Mouse (Mus musculus): ENCODE data around the gene Gm20716. TPM values are rescaled to one million over a fixed set of nuclear protein-coding genes. Genes with fewer than 3 reads are reported as not detected.

The Gm20716 gene
- total and polyA plus RNA-seq, 3 experiments: 24.4 to 29.4 TPM; not detected in 1

- TF ChIP-seq MEF2A (IDR thresholded peaks at IDR 0.05; ENCODE audit: extremely low read depth, insufficient replicate concordance, low read depth, low read length, poor library complexity, severe bottlenecking): no peak
- no peak; the same call in 1 of the 2 replicates for TF ChIP-seq BHLHE40 (IDR thresholded peaks at IDR 0.05; ENCODE audit: borderline replicate concordance, low read depth, low read length)
- TF ChIP-seq ZMIZ1 (IDR thresholded peaks at IDR 0.05; ENCODE audit: low read depth, low read length): peak; percentile 88; the same call in 1 of the 2 replicates
These were observed at the start of gene Gm20716, which contains the start of the genes Dpm1 and Mocs3 (continued) for GRCm38 (mm10) chr2:168230026-168230728.

GRCm38 (mm10) chr2:168274374-168274935 lies 44.3 kb upstream of the Gm20716 start:
- TF ChIP-seq ETS1 (IDR thresholded peaks at IDR 0.05; ENCODE audit: low read depth, low read length) (no peak), RCOR1 (IDR thresholded peaks at IDR 0.05; ENCODE audit: low read depth, low read length) (no peak), MAX (IDR thresholded peaks at IDR 0.05; ENCODE audit: low read length) (no peak), CTCF (IDR thresholded peaks at IDR 0.05 in 2 of 3, conservative IDR thresholded peaks at IDR 0.05 in 1 of 3; ENCODE audit: control insufficient read depth in 1 of 3, insufficient read depth in 1 of 3, low read depth in 2 of 3, low read length in 3 of 3, poor library complexity in 1 of 3, severe bottlenecking in 1 of 3) (peak; percentile 20 to 58 (median 47); a peak in 5 of 6 replicates), NRF1 (IDR thresholded peaks at IDR 0.05; ENCODE audit: insufficient read depth, low read depth, low read length, poor library complexity, severe bottlenecking) (no peak)
- Histone ChIP-seq H3K27me3 (ENCODE audit: control insufficient read depth in 1 of 2, insufficient read depth in 2 of 2, low read length in 2 of 2) (no peaks in the 10 kb centered on the region), H3K4me1 (ENCODE audit: control insufficient read depth in 1 of 2, insufficient read depth in 2 of 2, low read length in 2 of 2) (no peaks in the 10 kb centered on the region), H3K4me3 (ENCODE audit: control insufficient read depth in 1 of 2, insufficient read depth in 1 of 2, low read depth in 2 of 2, low read length in 2 of 2) (no peak overlapping the region), H3K9me3 (replicated peaks; ENCODE audit: insufficient read depth, low read length) (no peaks in the 10 kb centered on the region), H3K79me2 (ENCODE audit: control insufficient read depth, insufficient read depth, low read length, poor library complexity) (no peaks in the 10 kb centered on the region), H3K27ac (ENCODE audit: control insufficient read depth, low read depth, low read length) (no peak overlapping the region), H3K9ac (ENCODE audit: control insufficient read depth, low read depth, low read length, poor library complexity, severe bottlenecking) (no peak overlapping the region), H3K36me3 (ENCODE audit: control insufficient read depth in 1 of 2, insufficient read depth in 2 of 2, low read length in 2 of 2) (no peaks in the 10 kb centered on the region)
- DNase-seq (ENCODE audit: low read depth, low spot score): no peak

GRCm38 (mm10) chr2:168273387-168273786 lies 43.2 kb upstream of the Gm20716 start:
- TF ChIP-seq ZKSCAN1 (IDR thresholded peaks at IDR 0.05; ENCODE audit: low read depth, low read length): no peak
- no peak for TF ChIP-seq USF2 (IDR thresholded peaks at IDR 0.05; ENCODE audit: borderline replicate concordance in 1 of 2, insufficient read depth in 1 of 2, low read depth in 1 of 2, low read length in 2 of 2)
- no peak for TF ChIP-seq SIN3A (IDR thresholded peaks at IDR 0.05; ENCODE audit: low read length)
- TF ChIP-seq ZC3H11A (IDR thresholded peaks at IDR 0.05; ENCODE audit: low read depth, low read length): no peak
- no peak for TF ChIP-seq MYC (IDR thresholded peaks at IDR 0.05; ENCODE audit: low read depth, low read length)
- no peak for TF ChIP-seq MAX (IDR thresholded peaks at IDR 0.05; ENCODE audit: low read length)
- TF ChIP-seq USF1 (IDR thresholded peaks at IDR 0.05; ENCODE audit: low read depth, low read length): no peak
- no peak for TF ChIP-seq CHD2 (IDR thresholded peaks at IDR 0.05; ENCODE audit: low read length)
- TF ChIP-seq SMC3 (IDR thresholded peaks at IDR 0.05; ENCODE audit: low read depth, low read length): no peak
- no peak for TF ChIP-seq MEF2A (IDR thresholded peaks at IDR 0.05; ENCODE audit: extremely low read depth, insufficient replicate concordance, low read depth, low read length, poor library complexity, severe bottlenecking)
- no peak for TF ChIP-seq ETS1 (IDR thresholded peaks at IDR 0.05; ENCODE audit: low read depth, low read length)
- TF ChIP-seq TBP (IDR thresholded peaks at IDR 0.05; ENCODE audit: low read depth, low read length): no peak
- TF ChIP-seq RAD21 (IDR thresholded peaks at IDR 0.05; ENCODE audit: low read depth, low read length): no peak
- TF ChIP-seq HCFC1 (IDR thresholded peaks at IDR 0.05; ENCODE audit: low read depth, low read length): no peak
- no peak for TF ChIP-seq MXI1 (IDR thresholded peaks at IDR 0.05; ENCODE audit: low read depth, low read length)
- TF ChIP-seq GABPA (IDR thresholded peaks at IDR 0.05; ENCODE audit: low read depth, low read length): no peak
- TF ChIP-seq EP300 (IDR thresholded peaks at IDR 0.05; ENCODE audit: low read depth in 1 of 2, low read length in 2 of 2): no peak
- no peak for TF ChIP-seq ZNF384 (IDR thresholded peaks at IDR 0.05; ENCODE audit: low read depth, low read length)
- no peak for TF ChIP-seq CHD1 (IDR thresholded peaks at IDR 0.05; ENCODE audit: low read depth, low read length)
- Histone ChIP-seq H3K4me1 (ENCODE audit: control insufficient read depth in 1 of 2, insufficient read depth in 2 of 2, low read length in 2 of 2) (no peaks in the 10 kb centered on the region), H3K36me3 (ENCODE audit: control insufficient read depth in 1 of 2, insufficient read depth in 2 of 2, low read length in 2 of 2) (no peaks in the 10 kb centered on the region), H3K27ac (ENCODE audit: control insufficient read depth, low read depth, low read length) (no peak overlapping the region), H3K9ac (ENCODE audit: control insufficient read depth, low read depth, low read length, poor library complexity, severe bottlenecking) (no peak overlapping the region), H3K79me2 (ENCODE audit: control insufficient read depth, insufficient read depth, low read length, poor library complexity) (no peaks in the 10 kb centered on the region), H3K27me3 (ENCODE audit: control insufficient read depth in 1 of 2, insufficient read depth in 2 of 2, low read length in 2 of 2) (no peaks in the 10 kb centered on the region), H3K9me3 (replicated peaks; ENCODE audit: insufficient read depth, low read length) (no peaks in the 10 kb centered on the region), H3K4me3 (ENCODE audit: control insufficient read depth in 1 of 2, insufficient read depth in 1 of 2, low read depth in 2 of 2, low read length in 2 of 2) (no peak overlapping the region)
- DNase-seq (ENCODE audit: low read depth, low spot score): no peak

All from MEL (cell line).